Mouse (Mus musculus) thymus, postnatal 10 days (tissue): ENCODE measurements around the gene Bmf.

ENCODE experiments used
- DNase-seq, 2 experiments: peaks; one replicate each; pipeline ENCODE4 v3.0.0; 2021; ENCODE audit warnings: low spot score in 2 of 2

The Bmf gene

GRCm38 (mm10) chr2:118512418-118513377, 36.8 kb downstream of the Bmf start:
- no peak for DNase-seq

GRCm38 (mm10) chr2:118511779-118512417, 37.6 kb downstream of the Bmf start:
- no peak for DNase-seq

GRCm38 (mm10) chr2:118510447-118511310, 38.8 kb downstream of the Bmf start:
- DNase-seq, result no peak

GRCm38 (mm10) chr2:118509688-118510446, 39.6 kb downstream of the Bmf start:
- no peak for DNase-seq

- no peak for DNase-seq
Observed at GRCm38 (mm10) chr2:118507126-118507525, 42.4 kb downstream of the Bmf start.

- peak in 1 of 2 experiments; percentile 36 for DNase-seq
Observed at GRCm38 (mm10) chr2:118500191-118500590, 49.3 kb downstream of the Bmf start.

GRCm38 (mm10) chr2:118499135-118499961, 50.1 kb downstream of the Bmf start:
- DNase-seq, result peak; percentile 92 to 95

- DNase-seq, result peak; percentile 58 to 61
Observed at GRCm38 (mm10) chr2:118498476-118498875, 51.0 kb downstream of the Bmf start.

- DNase-seq, result no peak
Observed at GRCm38 (mm10) chr2:118497890-118498289, 51.6 kb downstream of the Bmf start.

GRCm38 (mm10) chr2:118495024-118495423, 54.5 kb downstream of the Bmf start:
- peak; percentile 79 to 82 for DNase-seq

- DNase-seq, result peak; percentile 36 to 57
Observed at GRCm38 (mm10) chr2:118491741-118492395, 57.6 kb downstream of the Bmf start.

- DNase-seq, result peak; percentile 75 to 79
Observed at GRCm38 (mm10) chr2:118491281-118491731, 58.2 kb downstream of the Bmf start.

- peak; percentile 51 to 57 for DNase-seq
Observed at GRCm38 (mm10) chr2:118490241-118491091, 59.0 kb downstream of the Bmf start.

- DNase-seq, result peak; percentile 63 to 76
Observed at GRCm38 (mm10) chr2:118487806-118488205, 61.7 kb downstream of the Bmf start.

- DNase-seq, result peak; percentile 85 to 95
Observed at GRCm38 (mm10) chr2:118486933-118487332, 62.6 kb downstream of the Bmf start.

GRCm38 (mm10) chr2:118485415-118485814, 64.1 kb downstream of the Bmf start:
- DNase-seq, result no peak

- DNase-seq, result no peak
Observed at GRCm38 (mm10) chr2:118484386-118484898, 65.0 kb downstream of the Bmf start.

- DNase-seq, result peak; percentile 46 to 52
Observed at GRCm38 (mm10) chr2:118483032-118483431, 66.5 kb downstream of the Bmf start.
